Mouse (Mus musculus): ENCODE measurements at regions not wholly inside any gene's neighbourhood (a gene's known extent, or its start where the extent isn't known, plus 50 kb on each side); places are given as distances from the start of the nearest gene placed in this dataset.

DNA sequence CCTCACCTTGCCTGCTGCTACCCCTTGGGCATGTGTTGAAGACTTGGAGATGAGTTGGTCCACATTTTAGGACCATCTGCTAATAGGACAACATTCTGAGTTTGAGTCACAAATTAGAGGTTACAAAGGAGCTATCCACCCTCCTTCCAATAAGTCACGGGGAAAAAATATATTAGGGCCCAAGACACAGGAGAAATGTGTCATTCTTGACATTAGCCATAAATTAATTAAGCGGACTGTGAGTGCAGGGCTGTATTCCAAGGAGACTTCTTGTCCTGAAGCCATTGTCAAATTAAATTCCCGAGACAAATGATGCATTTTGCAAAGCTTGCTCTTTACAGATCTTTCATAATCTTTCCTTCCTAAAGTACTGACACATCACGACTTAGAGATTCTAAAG is 79.2 kb downstream of the 1700020N01Rik start:
- H3K4me2 ChIP-seq, result no peak overlapping the region
- H3K9ac ChIP-seq, result no peak overlapping the region
- no peaks in the 10 kb centered on the region for H3K27me3 ChIP-seq
- H3K9me3 ChIP-seq, result no peaks in the 10 kb centered on the region
- no peak for ATAC-seq (ENCODE audit: low FRiP score)
- no peak overlapping the region for H3K4me3 ChIP-seq (replicated peaks)
- H3K36me3 ChIP-seq (replicated peaks), result no peaks in the 10 kb centered on the region
- no peak overlapping the region for H3K27ac ChIP-seq
- WGBS, result 89% methylated on average over 4 of the region's 4 CpGs
- H3K4me1 ChIP-seq, result no peaks in the 10 kb centered on the region

GRCm38 (mm10) chr10:21672666-21673065 is 79.7 kb downstream of the 1700020N01Rik start:
- WGBS, result 89% methylated on average over 5 of the region's 5 CpGs

GRCm38 (mm10) chr10:21673831-21674230 is 80.9 kb downstream of the 1700020N01Rik start:
- no peaks in the 10 kb centered on the region for H3K27me3 ChIP-seq
- H3K4me2 ChIP-seq, result no peak overlapping the region
- no peak overlapping the region for H3K4me3 ChIP-seq (replicated peaks)
- no peak for ATAC-seq (ENCODE audit: low FRiP score)
- no peaks in the 10 kb centered on the region for H3K4me1 ChIP-seq
- no peaks in the 10 kb centered on the region for H3K36me3 ChIP-seq (replicated peaks)
- 86% methylated on average over 1 of the region's 1 CpGs for WGBS
- H3K9ac ChIP-seq, result no peak overlapping the region
- no peaks in the 10 kb centered on the region for H3K9me3 ChIP-seq
- H3K27ac ChIP-seq, result no peak overlapping the region

More at GRCm38 (mm10) chr10:21672666-21673065, 79.7 kb downstream of the 1700020N01Rik start:
- Histone ChIP-seq H3K27me3 (no peaks in the 10 kb centered on the region), H3K4me3 (replicated peaks) (no peak overlapping the region), H3K4me1 (no peaks in the 10 kb centered on the region), H3K9ac (no peak overlapping the region), H3K9me3 (no peaks in the 10 kb centered on the region), H3K36me3 (replicated peaks) (no peaks in the 10 kb centered on the region), H3K27ac (no peak overlapping the region), H3K4me2 (no peak overlapping the region)
- no peak for ATAC-seq (ENCODE audit: low FRiP score)

- H3K9me3 ChIP-seq, result no peaks in the 10 kb centered on the region
- peaks cover 6% of the 10 kb centered on the region for H3K4me1 ChIP-seq
- no peak overlapping the region for H3K4me2 ChIP-seq
- H3K27ac ChIP-seq, result no peak overlapping the region
- no peak overlapping the region for H3K9ac ChIP-seq
- H3K36me3 ChIP-seq (replicated peaks), result no peaks in the 10 kb centered on the region
- no peaks in the 10 kb centered on the region for H3K27me3 ChIP-seq
- ATAC-seq (ENCODE audit: low FRiP score), result no peak
- WGBS, result 96% methylated on average over 14 of the region's 14 CpGs
- H3K4me3 ChIP-seq (replicated peaks), result no peak overlapping the region
Observed at GRCm38 (mm10) chr10:21675786-21676185, 82.8 kb downstream of the 1700020N01Rik start.

DNA sequence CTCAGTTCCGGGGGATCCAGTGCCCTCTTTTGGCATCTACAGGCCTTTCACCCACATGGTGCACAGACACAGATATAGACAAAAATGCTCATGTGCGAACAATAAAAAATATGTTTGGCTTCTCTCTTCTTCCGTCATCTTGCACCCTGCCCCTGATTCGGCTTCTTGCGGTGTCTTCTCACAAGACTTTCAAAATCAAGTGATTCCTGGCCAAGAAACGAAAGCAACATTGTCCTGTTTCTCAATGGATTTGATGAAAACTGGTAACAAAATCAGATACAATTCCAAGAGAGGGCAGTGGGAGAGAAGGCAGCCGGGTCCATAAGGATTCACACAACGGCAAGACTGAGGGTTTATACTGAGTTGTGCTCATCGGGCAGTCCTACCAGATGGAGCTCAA is 85.0 kb downstream of the 1700020N01Rik start:
- Histone ChIP-seq H3K27me3 (no peaks in the 10 kb centered on the region), H3K36me3 (replicated peaks) (no peaks in the 10 kb centered on the region), H3K4me2 (no peak overlapping the region), H3K4me3 (replicated peaks) (no peak overlapping the region), H3K9ac (no peak overlapping the region), H3K27ac (no peak overlapping the region), H3K9me3 (no peaks in the 10 kb centered on the region), H3K4me1 (peaks cover 10% of the 10 kb centered on the region)
- 97% methylated on average over 9 of the region's 9 CpGs for WGBS
- no peak for ATAC-seq (ENCODE audit: low FRiP score)

GRCm38 (mm10) chr10:21678372-21678771 is 85.4 kb downstream of the 1700020N01Rik start:
- 89% methylated on average over 6 of the region's 6 CpGs for WGBS
- H3K4me1 ChIP-seq, result peaks cover 10% of the 10 kb centered on the region
- no peaks in the 10 kb centered on the region for H3K27me3 ChIP-seq
- H3K9me3 ChIP-seq, result no peaks in the 10 kb centered on the region
- no peak for ATAC-seq (ENCODE audit: low FRiP score)
- H3K4me2 ChIP-seq, result no peak overlapping the region
- H3K9ac ChIP-seq, result no peak overlapping the region
- no peak overlapping the region for H3K27ac ChIP-seq
- H3K36me3 ChIP-seq (replicated peaks), result no peaks in the 10 kb centered on the region
- H3K4me3 ChIP-seq (replicated peaks), result no peak overlapping the region

DNA sequence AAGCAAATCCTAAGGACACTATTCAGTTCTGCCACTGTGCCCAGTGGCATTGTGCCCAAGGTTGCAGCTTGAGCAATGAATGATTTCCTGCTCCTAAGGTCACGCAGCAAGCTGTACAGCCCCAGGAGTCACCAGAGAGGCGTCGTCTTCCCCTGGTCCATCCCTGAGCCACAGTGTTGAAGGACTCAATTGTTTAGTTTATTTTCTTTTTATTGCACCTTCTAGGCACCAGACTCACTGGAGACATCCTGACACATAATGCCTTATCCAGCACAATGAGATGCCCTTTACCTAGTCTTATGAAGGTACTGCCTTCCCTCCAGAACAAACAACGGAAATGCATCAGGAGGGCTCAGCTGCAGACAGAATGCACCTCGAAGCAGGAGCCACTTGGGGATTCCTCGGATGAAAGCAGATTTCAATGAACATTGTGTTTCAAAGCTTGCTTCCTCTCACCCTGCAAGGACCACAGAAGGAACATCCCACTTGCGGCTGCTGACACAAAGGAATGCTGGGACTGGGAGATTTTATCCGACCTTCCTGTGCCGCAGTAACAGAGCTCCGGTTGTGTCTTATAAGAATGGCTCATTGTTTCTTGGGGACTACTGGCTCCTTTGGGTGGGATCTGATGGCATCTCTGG is 86.0 kb downstream of the 1700020N01Rik start:
- Histone ChIP-seq H3K4me3 (replicated peaks) (no peak overlapping the region), H3K4me1 (peaks cover 10% of the 10 kb centered on the region), H3K4me2 (no peak overlapping the region), H3K36me3 (replicated peaks) (no peaks in the 10 kb centered on the region), H3K9ac (no peak overlapping the region), H3K27ac (no peak overlapping the region), H3K9me3 (no peaks in the 10 kb centered on the region), H3K27me3 (no peaks in the 10 kb centered on the region)
- 74% methylated on average over 10 of the region's 10 CpGs for WGBS
- ATAC-seq (ENCODE audit: low FRiP score), result no peak

GRCm38 (mm10) chr10:21680789-21681188 is 87.8 kb downstream of the 1700020N01Rik start:
- H3K36me3 ChIP-seq (replicated peaks), result no peaks in the 10 kb centered on the region
- ATAC-seq (ENCODE audit: low FRiP score), result peak; percentile 73; the same call in 1 of the 2 replicates
- peak overlapping the region; percentile 7; the same call in 1 of the 2 replicates for H3K9ac ChIP-seq
- WGBS, result 20% methylated on average over 4 of the region's 4 CpGs
- H3K27ac ChIP-seq, result no peak overlapping the region
- peaks cover 19% of the 10 kb centered on the region for H3K4me1 ChIP-seq
- H3K4me2 ChIP-seq, result no peak overlapping the region
- no peak overlapping the region for H3K4me3 ChIP-seq (replicated peaks)
- H3K27me3 ChIP-seq, result no peaks in the 10 kb centered on the region
- H3K9me3 ChIP-seq, result no peaks in the 10 kb centered on the region

GRCm38 (mm10) chr10:21684286-21685013 is 91.5 kb downstream of the 1700020N01Rik start:
- H3K4me2 ChIP-seq, result no peak overlapping the region
- WGBS, result 67% methylated on average over 9 of the region's 9 CpGs
- H3K9ac ChIP-seq, result no peak overlapping the region
- H3K9me3 ChIP-seq, result no peaks in the 10 kb centered on the region
- H3K27ac ChIP-seq, result no peak overlapping the region
- H3K36me3 ChIP-seq (replicated peaks), result no peaks in the 10 kb centered on the region
- peaks cover 22% of the 10 kb centered on the region for H3K4me1 ChIP-seq
- H3K4me3 ChIP-seq (replicated peaks), result no peak overlapping the region
- H3K27me3 ChIP-seq, result no peaks in the 10 kb centered on the region
- ATAC-seq (ENCODE audit: low FRiP score), result no peak

DNA sequence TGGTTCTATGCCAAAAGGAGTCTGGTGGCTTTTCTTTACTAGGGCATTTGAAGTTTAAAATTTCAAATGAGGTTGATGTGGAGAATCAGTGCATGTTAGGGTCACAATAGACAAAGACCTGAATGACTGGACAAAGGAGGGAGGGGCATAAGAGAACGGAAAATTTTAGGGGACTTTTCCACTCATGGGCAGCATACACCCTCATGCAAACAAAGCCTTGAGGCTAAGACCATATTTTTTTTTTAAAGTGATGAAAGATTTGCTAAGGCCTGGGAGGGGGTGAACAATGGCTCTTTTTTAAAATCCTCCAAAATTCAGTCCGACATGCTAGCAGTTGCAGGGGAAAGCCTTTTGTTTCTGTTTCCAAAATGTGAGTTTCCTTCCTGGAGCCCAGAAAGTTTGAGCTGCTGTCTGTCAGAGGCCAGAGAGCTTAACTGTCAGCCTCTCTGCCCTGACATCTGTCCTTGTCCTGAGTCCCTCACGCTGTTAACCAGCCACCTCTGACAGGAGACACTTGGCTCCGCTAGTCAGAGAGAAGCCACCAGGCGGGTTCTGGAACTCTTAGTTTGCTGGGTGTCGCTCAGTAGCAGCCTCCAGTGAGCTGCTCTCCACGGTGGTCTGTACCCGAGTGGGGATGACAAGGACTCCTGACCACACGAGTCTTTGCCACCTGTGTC is 92.3 kb downstream of the 1700020N01Rik start:
- Histone ChIP-seq H3K4me2 (no peak overlapping the region), H3K36me3 (replicated peaks) (no peaks in the 10 kb centered on the region), H3K9ac (no peak overlapping the region), H3K27me3 (no peaks in the 10 kb centered on the region), H3K4me1 (peaks cover 22% of the 10 kb centered on the region), H3K27ac (no peak overlapping the region), H3K4me3 (replicated peaks) (no peak overlapping the region), H3K9me3 (no peaks in the 10 kb centered on the region)
- 37% methylated on average over 9 of the region's 9 CpGs for WGBS
- no peak for ATAC-seq (ENCODE audit: low FRiP score)

DNA sequence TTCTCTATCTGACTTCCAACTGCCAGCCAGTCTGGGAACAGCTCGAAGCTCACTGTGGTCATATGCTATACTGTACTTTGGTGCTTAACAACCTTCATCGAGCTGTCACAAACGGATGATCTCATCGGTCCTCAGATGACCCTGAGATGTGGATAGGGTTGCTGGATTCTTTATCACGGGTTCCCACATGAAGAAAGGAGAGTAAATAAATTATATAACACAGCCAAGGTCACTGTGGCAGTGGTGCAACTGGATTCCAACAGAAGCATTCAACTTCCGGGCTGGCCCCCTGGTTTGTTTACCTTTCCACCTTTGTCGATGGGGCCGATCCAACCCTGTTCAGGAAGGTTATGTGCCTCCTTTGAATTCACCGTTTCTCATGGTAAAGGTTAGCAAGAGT is 93.1 kb downstream of the 1700020N01Rik start:
- H3K27ac ChIP-seq, result no peak overlapping the region
- H3K27me3 ChIP-seq, result no peaks in the 10 kb centered on the region
- H3K4me2 ChIP-seq, result no peak overlapping the region
- peaks cover 14% of the 10 kb centered on the region for H3K4me1 ChIP-seq
- no peak for ATAC-seq (ENCODE audit: low FRiP score)
- no peaks in the 10 kb centered on the region for H3K9me3 ChIP-seq
- H3K9ac ChIP-seq, result no peak overlapping the region
- 74% methylated on average over 9 of the region's 9 CpGs for WGBS
- no peaks in the 10 kb centered on the region for H3K36me3 ChIP-seq (replicated peaks)
- H3K4me3 ChIP-seq (replicated peaks), result no peak overlapping the region

DNA sequence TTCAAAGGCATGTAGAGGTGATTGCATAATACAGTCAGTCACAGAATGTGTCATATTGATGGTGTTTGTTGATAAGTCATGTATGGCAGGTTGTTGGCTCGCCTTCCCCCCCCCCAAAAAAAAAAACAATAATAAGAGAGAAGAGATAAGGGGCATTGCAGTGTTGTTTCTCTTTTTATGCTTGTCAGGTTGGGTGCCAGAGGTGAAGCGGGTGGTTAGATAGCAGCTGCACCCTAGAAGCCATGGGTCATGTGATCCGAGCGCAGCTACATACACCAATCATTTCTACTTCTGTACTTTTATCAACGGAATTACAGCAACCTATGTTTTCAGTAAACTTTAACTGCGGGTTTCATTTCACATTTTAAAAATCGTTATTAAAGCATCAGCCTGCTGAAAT is 94.5 kb downstream of the 1700020N01Rik start:
- WGBS, result 88% methylated on average over 7 of the region's 7 CpGs
- Histone ChIP-seq H3K27me3 (no peaks in the 10 kb centered on the region), H3K27ac (no peak overlapping the region), H3K4me1 (peaks cover 12% of the 10 kb centered on the region; the same call in 1 of the 2 replicates), H3K4me3 (replicated peaks) (no peak overlapping the region), H3K4me2 (no peak overlapping the region), H3K9ac (no peak overlapping the region), H3K36me3 (replicated peaks) (no peaks in the 10 kb centered on the region), H3K9me3 (no peaks in the 10 kb centered on the region)
- no peak for ATAC-seq (ENCODE audit: low FRiP score)

All from forebrain, embryonic 12.5 days (tissue).